Mouse (Mus musculus) heart, postnatal 4 days (tissue): ENCODE results near the gene Tead2. TPM values are rescaled to one million over a fixed set of nuclear protein-coding genes. Genes with fewer than 3 reads are reported as not detected.

ENCODE experiments used
- DNase-seq: peaks from one replicate; pipeline ENCODE4 v3.0.0; 2021
- microRNA-seq, 2 experiments: library from miRNA; unstranded; fragments of <30 nt; microRNA quantifications; one replicate each; pipeline ENCODE4 v1.2.0; 2021 to 2022
- total RNA-seq, 2 experiments: library from RNA; stranded (reverse); gene quantifications; 2 replicates each; pipeline ENCODE4 v1.2.3; 2021

The Tead2 gene
- total RNA-seq, 2 experiments from 2014 or later = 66.4 to 69.4 TPM

- DNase-seq = no peak
Observed at GRCm38 (mm10) chr7:45259281-45259680, 43.7 kb downstream of the Tead2 start.

GRCm38 (mm10) chr7:45262266-45262665, 46.7 kb downstream of the Tead2 start:
- DNase-seq = peak; percentile 29

- DNase-seq = no peak
Observed at GRCm38 (mm10) chr7:45263006-45263607, 47.6 kb downstream of the Tead2 start.

GRCm38 (mm10) chr7:45264348-45264747, 48.8 kb downstream of the Tead2 start:
- no peak for DNase-seq

- no peak for DNase-seq
Observed at GRCm38 (mm10) chr7:45265518-45265917, 50.0 kb downstream of the Tead2 start.

GRCm38 (mm10) chr7:45272786-45273412, 57.3 kb downstream of the Tead2 start:
- DNase-seq = no peak

GRCm38 (mm10) chr7:45273672-45274071, 58.1 kb downstream of the Tead2 start:
- no peak for DNase-seq

GRCm38 (mm10) chr7:45277136-45277760, 61.7 kb downstream of the Tead2 start, which contains the start of gene Slc6a21:
Gene Slc6a21, plus strand, starts transcription at chr7:45277513.
- DNase-seq = peak; percentile 83

Small RNA genes within 50 kb of the gene (microRNA-seq; reads per million reads assigned to microRNA genes)
- 0 reads per million in 2 experiments for gene Mir7055

Other genes with a start within 250 kb of the Tead2 start
- 1 to 10 TPM; 4.4 to 5.1 TPM for gene Cpt1c, start 240.9 kb upstream of the Tead2 start, total RNA-seq
- 100 to 1,000 TPM; 306 to 324 TPM for gene Prmt1, start 229.2 kb upstream of the Tead2 start, total RNA-seq
- 10 to 100 TPM; 42.0 to 43.0 TPM for gene Irf3, start 218.1 kb upstream of the Tead2 start, total RNA-seq
- 10 to 100 TPM; 21.7 to 25.2 TPM for gene Bcl2l12, start 217.0 kb upstream of the Tead2 start, total RNA-seq
- 10 to 100 TPM; 78.5 to 80.3 TPM for gene Scaf1, start 199.4 kb upstream of the Tead2 start, total RNA-seq
- gene Rras, start 197.8 kb upstream of the Tead2 start, total RNA-seq = 10 to 100 TPM; 71.2 to 73.4 TPM
- 10 to 100 TPM; 35.4 to 36.7 TPM for gene Prr12, start 162.9 kb upstream of the Tead2 start, total RNA-seq
- 10 to 100 TPM; 31.7 to 34.6 TPM for gene Nosip, start 153.3 kb upstream of the Tead2 start, total RNA-seq
- 10 to 100 TPM in 1 of 2 experiments, 1 to 10 TPM in 1; 9.5 to 10.2 TPM for gene Prrg2, start 153.1 kb upstream of the Tead2 start, total RNA-seq
- gene Rcn3, start 123.5 kb upstream of the Tead2 start, total RNA-seq = 10 to 100 TPM; 88.0 to 90.9 TPM
- 10 to 100 TPM; 35.3 to 41.1 TPM for gene Fcgrt, start 111.9 kb upstream of the Tead2 start, total RNA-seq
- 100 to 1,000 TPM; 846 to 864 TPM for gene Rps11, start 91.3 kb upstream of the Tead2 start, total RNA-seq
- gene Rpl13a, start 87.0 kb upstream of the Tead2 start, total RNA-seq = 1,000 to 10,000 TPM; 1,039 to 1,207 TPM
- not detected for gene Gm45713, start 79.5 kb upstream of the Tead2 start, total RNA-seq
- gene Flt3l, start 79.3 kb upstream of the Tead2 start, total RNA-seq = 1 to 10 TPM; 1.5 to 2.1 TPM
- gene Pih1d1, start 61.5 kb upstream of the Tead2 start, total RNA-seq = 10 to 100 TPM; 58.5 to 67.0 TPM
- 10 to 100 TPM; 44.8 to 53.8 TPM for gene Aldh16a1, start 61.2 kb upstream of the Tead2 start, total RNA-seq
- gene Slc17a7, start 51.8 kb upstream of the Tead2 start, total RNA-seq = 10 to 100 TPM in 1 of 2 experiments, 1 to 10 TPM in 1; 9.1 to 12.4 TPM
- not detected for gene Gfy, start 36.2 kb upstream of the Tead2 start, total RNA-seq
- not detected for gene Pth2, start 34.8 kb upstream of the Tead2 start, total RNA-seq
- gene Ccdc155, start 10.9 kb upstream of the Tead2 start, total RNA-seq = under 1 TPM in 1 of 2 experiments, not detected in 1; 0.25 TPM
- gene Dkkl1, start 3.6 kb upstream of the Tead2 start, total RNA-seq = not detected
- 1 to 10 TPM; 2.1 to 3.6 TPM for gene Cd37, start 23.4 kb downstream of the Tead2 start, total RNA-seq
- gene Slc6a16, start 25.3 kb downstream of the Tead2 start, total RNA-seq = under 1 TPM in 1 of 2 experiments, not detected in 1; 0.18 TPM
- gene Slc6a21, start 61.8 kb downstream of the Tead2 start, total RNA-seq = not detected
- gene Trpm4, start 118.0 kb downstream of the Tead2 start, total RNA-seq = 10 to 100 TPM; 26.2 to 29.2 TPM
- 100 to 1,000 TPM; 182 to 202 TPM for gene Hrc, start 119.5 kb downstream of the Tead2 start, total RNA-seq
- under 1 TPM; 0.26 to 0.34 TPM for gene Ppfia3, start 151.3 kb downstream of the Tead2 start, total RNA-seq
- 1 to 10 TPM; 1.5 to 2.4 TPM for gene Lin7b, start 154.8 kb downstream of the Tead2 start, total RNA-seq
- gene Snrnp70, start 180.0 kb downstream of the Tead2 start, total RNA-seq = 100 to 1,000 TPM; 203 to 223 TPM
- gene Kcna7, start 189.9 kb downstream of the Tead2 start, total RNA-seq = under 1 TPM; 0.43 to 0.59 TPM
- under 1 TPM; 0.17 to 0.43 TPM for gene Ntf5, start 197.9 kb downstream of the Tead2 start, total RNA-seq
- not detected for gene Lhb, start 205.1 kb downstream of the Tead2 start, total RNA-seq
- 10 to 100 TPM; 82.7 to 90.3 TPM for gene Gys1, start 219.1 kb downstream of the Tead2 start, total RNA-seq
- 10 to 100 TPM; 38.7 to 39.3 TPM for gene Ruvbl2, start 222.3 kb downstream of the Tead2 start, total RNA-seq
- gene Ftl1, start 244.1 kb downstream of the Tead2 start, total RNA-seq = 100 to 1,000 TPM; 302 to 316 TPM